Mouse (Mus musculus) heart, embryonic 13.5 days (tissue): ENCODE results near the gene Padi4. TPM values are rescaled to one million over a fixed set of nuclear protein-coding genes. Genes with fewer than 3 reads are reported as not detected.

Experiments
- ATAC-seq: fragments of 200-750 bp; cut with Nextera tagmentation; 2 replicates; pipeline ENCODE4 v1.8.0; 2017; ENCODE audit warnings: moderate TSS enrichment; ENCODE audit not compliant: insufficient number of reproducible peaks, low FRiP score, low TSS enrichment; ENCODE audit errors: extremely low read depth
- H3K27ac ChIP-seq: fragments of 300-500 bp; sonication (generic); replicated peaks from 2 replicates; pipeline ENCODE4 v1.5.1; 2015; ENCODE audit warnings: moderate library complexity, mild to moderate bottlenecking, inconsistent platforms
- H3K27me3 ChIP-seq: fragments of 300-500 bp; sonication (generic); replicated peaks from 2 replicates; pipeline ENCODE4 v1.6.1; 2015; ENCODE audit warnings: mild to moderate bottlenecking, inconsistent platforms
- H3K36me3 ChIP-seq: fragments of 300-500 bp; sonication (generic); 2 replicates; pipeline ENCODE4 v1.6.1; 2015; ENCODE audit warnings: mild to moderate bottlenecking, inconsistent platforms
- H3K4me1 ChIP-seq: fragments of 300-500 bp; sonication (generic); 2 replicates; pipeline ENCODE4 v1.6.1; 2015; ENCODE audit warnings: inconsistent platforms
- H3K4me2 ChIP-seq: fragments of 300-500 bp; sonication (generic); 2 replicates; pipeline ENCODE4 v1.6.1; 2015; ENCODE audit warnings: inconsistent platforms, mild to moderate bottlenecking, moderate library complexity
- H3K4me3 ChIP-seq: fragments of 300-500 bp; sonication (generic); 2 replicates; pipeline ENCODE4 v1.5.1; 2015; ENCODE audit warnings: moderate library complexity, mild to moderate bottlenecking, inconsistent platforms
- H3K9ac ChIP-seq: fragments of 300-500 bp; sonication (generic); 2 replicates; pipeline ENCODE4 v1.6.1; 2015; ENCODE audit warnings: inconsistent platforms, mild to moderate bottlenecking, moderate library complexity
- H3K9me3 ChIP-seq: fragments of 300-500 bp; sonication (generic); 2 replicates; pipeline ENCODE4 v1.6.1; 2016; ENCODE audit warnings: inconsistent platforms
- WGBS: fragments of 180-500 bp; shearing (Covaris S2); methylation state at CpG from one replicate; pipeline ENCODE4 v1.1.7; 2015; ENCODE audit warnings: mixed read lengths; 5-methylcytosine and 5-hydroxymethylcytosine counted together
- polyA plus RNA-seq: library from polyadenylated mRNA; unstranded; fragments of >200 nt; fragmentation: Nextera tagmentation; extraction: Ambion mirVana; gene quantifications from 2 replicates; pipeline ENCODE4 v1.2.1, GENCODE M21; 2015

Padi4 gene
- polyA plus RNA-seq, 1 experiment from 2014 or later: 2.1 TPM

GRCm38 (mm10) chr4:140716994-140717393 lies 57.0 kb downstream of the Padi4 start:
- peaks cover 97% of the 10 kb centered on the region for H3K36me3 ChIP-seq
- WGBS: 88% methylated on average over 11 of the region's 11 CpGs
- no peak overlapping the region for H3K4me2 ChIP-seq
- H3K9me3 ChIP-seq: no peaks in the 10 kb centered on the region
- H3K4me3 ChIP-seq: no peak overlapping the region
- no peaks in the 10 kb centered on the region for H3K27me3 ChIP-seq
- ATAC-seq: no peak
- H3K4me1 ChIP-seq: peaks cover 28% of the 10 kb centered on the region
- no peak overlapping the region for H3K27ac ChIP-seq
- H3K9ac ChIP-seq: no peak overlapping the region

GRCm38 (mm10) chr4:140714586-140714985 lies 59.5 kb downstream of the Padi4 start:
- Histone ChIP-seq H3K9ac (peak overlapping the region; percentile 33; the same call in 1 of the 2 replicates), H3K27me3 (no peaks in the 10 kb centered on the region), H3K4me3 (no peak overlapping the region), H3K4me1 (peaks cover 23% of the 10 kb centered on the region), H3K9me3 (no peaks in the 10 kb centered on the region), H3K36me3 (peaks cover 97% of the 10 kb centered on the region), H3K4me2 (no peak overlapping the region), H3K27ac (peak overlapping the region; percentile 21; the same call in 1 of the 2 replicates)
- 79% methylated on average over 5 of the region's 5 CpGs for WGBS
- ATAC-seq: no peak

- Histone ChIP-seq H3K27ac (peak overlapping the region; percentile 25; the same call in 1 of the 2 replicates), H3K9ac (no peak overlapping the region), H3K4me2 (no peak overlapping the region), H3K36me3 (peaks cover 97% of the 10 kb centered on the region), H3K4me1 (peaks cover 26% of the 10 kb centered on the region), H3K27me3 (no peaks in the 10 kb centered on the region), H3K4me3 (no peak overlapping the region), H3K9me3 (no peaks in the 10 kb centered on the region)
- peak; percentile 80 for ATAC-seq
- 41% methylated on average over 29 of the region's 29 CpGs for WGBS
Measured at GRCm38 (mm10) chr4:140713480-140714365, 60.3 kb downstream of the Padi4 start.

- Histone ChIP-seq H3K4me2 (no peak overlapping the region), H3K4me1 (peaks cover 46% of the 10 kb centered on the region), H3K36me3 (peaks cover 95% of the 10 kb centered on the region), H3K9ac (no peak overlapping the region), H3K27me3 (no peaks in the 10 kb centered on the region), H3K27ac (no peak overlapping the region), H3K4me3 (no peak overlapping the region), H3K9me3 (no peaks in the 10 kb centered on the region)
- WGBS: 81% methylated on average over 5 of the region's 5 CpGs
- ATAC-seq: no peak
Measured at GRCm38 (mm10) chr4:140711360-140711759, 62.7 kb downstream of the Padi4 start.

DNA sequence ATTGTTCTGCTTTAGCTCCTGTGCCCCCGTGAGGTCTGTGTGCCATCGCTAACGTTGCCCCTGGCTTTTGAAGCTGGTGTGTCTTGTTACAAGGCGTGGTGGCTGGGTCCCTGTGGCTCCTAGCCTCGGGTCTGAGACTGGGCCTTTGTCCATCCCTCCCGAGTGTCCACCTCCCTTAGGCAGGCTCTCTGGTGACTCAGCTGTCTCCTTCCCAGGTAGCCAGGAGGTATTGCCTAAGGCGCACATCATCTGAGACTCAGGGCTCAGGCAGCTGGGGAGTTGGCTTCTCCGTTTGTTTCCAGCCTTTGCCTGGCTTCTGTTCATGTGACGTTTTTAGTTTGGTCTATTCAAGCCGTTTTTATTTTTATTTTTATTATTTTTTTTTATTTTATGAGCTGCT lies 63.3 kb downstream of the Padi4 start:
- Histone ChIP-seq H3K4me3 (no peak overlapping the region), H3K9ac (no peak overlapping the region), H3K4me2 (no peak overlapping the region), H3K27ac (no peak overlapping the region), H3K36me3 (peaks cover 95% of the 10 kb centered on the region), H3K27me3 (no peaks in the 10 kb centered on the region), H3K9me3 (no peaks in the 10 kb centered on the region), H3K4me1 (peaks cover 48% of the 10 kb centered on the region)
- ATAC-seq: no peak
- WGBS: 87% methylated on average over 10 of the region's 10 CpGs

DNA sequence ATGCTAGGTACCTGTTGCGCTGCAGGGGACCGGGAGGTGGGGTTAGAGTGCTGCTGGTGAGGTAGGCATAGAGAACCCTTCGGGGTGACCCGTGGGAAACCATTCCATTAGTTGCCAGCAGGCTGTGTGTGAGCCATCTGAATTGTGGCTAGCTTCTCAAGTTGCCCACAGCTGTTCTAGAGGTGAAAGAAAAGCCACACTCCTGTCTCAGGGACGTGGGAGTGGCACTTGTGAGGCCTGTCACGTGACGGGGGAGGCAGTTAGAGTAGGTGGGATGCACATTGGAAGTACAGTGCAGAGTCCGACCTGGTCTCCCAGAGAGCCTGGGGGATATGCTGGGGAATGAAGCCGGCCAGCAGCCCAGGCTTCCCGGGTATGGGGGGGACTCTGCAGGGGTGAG lies 64.4 kb downstream of the Padi4 start:
- no peaks in the 10 kb centered on the region for H3K27me3 ChIP-seq
- no peak overlapping the region for H3K4me3 ChIP-seq
- peaks cover 93% of the 10 kb centered on the region for H3K36me3 ChIP-seq
- no peaks in the 10 kb centered on the region for H3K9me3 ChIP-seq
- no peak overlapping the region for H3K27ac ChIP-seq
- no peak overlapping the region for H3K4me2 ChIP-seq
- 84% methylated on average over 10 of the region's 10 CpGs for WGBS
- peaks cover 55% of the 10 kb centered on the region for H3K4me1 ChIP-seq
- H3K9ac ChIP-seq: no peak overlapping the region
- no peak for ATAC-seq

- H3K27me3 ChIP-seq: no peaks in the 10 kb centered on the region
- peaks cover 91% of the 10 kb centered on the region for H3K36me3 ChIP-seq
- peaks cover 55% of the 10 kb centered on the region for H3K4me1 ChIP-seq
- H3K4me3 ChIP-seq: no peak overlapping the region
- no peak overlapping the region for H3K4me2 ChIP-seq
- H3K9me3 ChIP-seq: no peaks in the 10 kb centered on the region
- 88% methylated on average over 7 of the region's 7 CpGs for WGBS
- no peak overlapping the region for H3K9ac ChIP-seq
- no peak overlapping the region for H3K27ac ChIP-seq
- ATAC-seq: no peak
Measured at GRCm38 (mm10) chr4:140709111-140709510, 64.9 kb downstream of the Padi4 start.

DNA sequence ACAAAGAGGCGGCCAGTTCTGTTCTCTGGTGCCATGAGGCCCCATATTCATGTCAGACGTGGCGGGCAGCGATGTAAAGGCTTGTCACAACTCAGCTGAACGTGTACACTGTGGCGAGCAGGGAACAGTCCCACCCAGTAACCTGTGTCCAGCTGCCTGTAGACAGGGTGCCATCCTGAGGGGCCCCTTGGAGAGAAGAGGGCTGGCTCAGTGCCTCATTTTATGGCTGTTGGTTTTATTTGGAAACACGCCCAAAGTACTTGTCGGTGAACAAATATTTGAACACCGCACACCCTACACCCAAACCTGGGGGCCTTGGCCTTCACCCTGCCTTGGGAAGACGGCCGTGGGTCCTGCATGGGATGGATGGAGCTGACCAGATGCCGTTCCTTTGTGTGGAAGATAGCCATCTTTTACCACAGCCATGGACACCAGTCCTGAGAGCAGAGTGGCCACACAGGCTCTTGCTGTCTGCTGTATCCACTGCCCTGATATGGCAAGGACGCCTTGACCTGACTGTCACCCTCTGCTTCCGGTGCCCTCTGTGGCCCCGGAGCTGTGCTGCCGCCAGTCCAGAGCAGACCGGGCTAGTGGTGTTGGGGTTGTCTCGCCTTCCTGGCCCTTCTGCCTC lies 65.6 kb downstream of the Padi4 start:
- WGBS: 73% methylated on average over 18 of the region's 18 CpGs
- H3K27ac ChIP-seq: 0 out of 2 replicates have a peak overlapping the region, but pooled peaks have one; percentile 40

GRCm38 (mm10) chr4:140707615-140708014 lies 66.4 kb downstream of the Padi4 start:
- Histone ChIP-seq H3K27ac (no peak overlapping the region), H3K27me3 (no peaks in the 10 kb centered on the region), H3K9ac (peak overlapping the region; percentile 56), H3K4me2 (no peak overlapping the region), H3K4me3 (no peak overlapping the region), H3K36me3 (peaks cover 79% of the 10 kb centered on the region), H3K4me1 (peaks cover 55% of the 10 kb centered on the region), H3K9me3 (no peaks in the 10 kb centered on the region)
- WGBS: 67% methylated on average over 4 of the region's 4 CpGs
- no peak for ATAC-seq

More for the DNA sequence above, 65.6 kb downstream of the Padi4 start:
- Histone ChIP-seq H3K36me3 (peaks cover 87% of the 10 kb centered on the region), H3K4me2 (no peak overlapping the region), H3K27me3 (no peaks in the 10 kb centered on the region), H3K4me1 (peaks cover 57% of the 10 kb centered on the region), H3K9ac (peak overlapping the region; percentile 56), H3K4me3 (no peak overlapping the region), H3K9me3 (no peaks in the 10 kb centered on the region)
- no peak for ATAC-seq

DNA sequence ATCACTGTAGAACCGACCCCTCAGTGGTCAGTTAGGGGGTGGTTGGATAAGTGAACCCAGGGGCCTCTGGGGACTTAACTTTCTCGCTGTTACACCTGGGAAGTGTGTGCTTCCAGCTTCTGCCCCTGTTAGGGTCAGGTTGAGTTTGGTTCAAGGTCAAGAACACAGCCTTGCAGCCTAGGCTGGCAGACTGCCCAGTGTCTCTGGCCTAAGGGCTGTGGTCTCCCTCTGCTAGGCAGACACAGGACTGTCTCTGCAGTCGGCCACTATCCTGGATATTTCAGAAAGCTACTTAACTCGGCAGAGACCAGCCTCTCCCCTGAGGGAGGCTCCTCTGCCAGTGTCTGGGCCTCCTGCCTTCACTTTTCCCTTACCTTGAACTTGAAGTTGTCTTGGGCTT lies 69.9 kb downstream of the Padi4 start:
- peak overlapping the region; percentile 88 for H3K4me2 ChIP-seq
- H3K36me3 ChIP-seq: peaks cover 44% of the 10 kb centered on the region
- peak overlapping the region; percentile 95 for H3K9ac ChIP-seq
- H3K27ac ChIP-seq: peak overlapping the region; percentile 97
- ATAC-seq: no peak
- 34% methylated on average over 4 of the region's 4 CpGs for WGBS
- H3K27me3 ChIP-seq: peaks cover 5% of the 10 kb centered on the region
- peaks cover 67% of the 10 kb centered on the region for H3K4me1 ChIP-seq
- peak overlapping the region; percentile 94 for H3K4me3 ChIP-seq
- H3K9me3 ChIP-seq: no peaks in the 10 kb centered on the region

- H3K4me1 ChIP-seq: peaks cover 64% of the 10 kb centered on the region
- 31% methylated on average over 8 of the region's 8 CpGs for WGBS
- H3K27me3 ChIP-seq: peaks cover 10% of the 10 kb centered on the region
Measured at GRCm38 (mm10) chr4:140703636-140704035, 70.4 kb downstream of the Padi4 start.

More at GRCm38 (mm10) chr4:140703636-140704035, 70.4 kb downstream of the Padi4 start:
- peak overlapping the region; percentile 88 for H3K4me2 ChIP-seq
- no peaks in the 10 kb centered on the region for H3K9me3 ChIP-seq
- no peak for ATAC-seq
- peak overlapping the region; percentile 95 for H3K9ac ChIP-seq
- H3K27ac ChIP-seq: peak overlapping the region; percentile 97
- H3K4me3 ChIP-seq: peak overlapping the region; percentile 94
- H3K36me3 ChIP-seq: peaks cover 39% of the 10 kb centered on the region
